Mouse (Mus musculus) hindbrain, embryonic 11.5 days (tissue): ENCODE data around the gene Acr. TPM values are rescaled to one million over a fixed set of nuclear protein-coding genes. Genes with fewer than 3 reads are reported as not detected.
A peak's percentile ranks its signal among the peaks of the same experiment; 100 is the strongest.

Experiments
- ATAC-seq: fragments of 200-750 bp; cut with Nextera tagmentation; 2 replicates; pipeline ENCODE4 v1.8.0; 2017; ENCODE audit warnings: mild to moderate bottlenecking, moderate TSS enrichment, moderate library complexity; ENCODE audit not compliant: low FRiP score
- DNase-seq: peaks from one replicate; pipeline ENCODE4 v3.0.0-alpha.2; 2015; ENCODE audit warnings: low spot score
- H3K27ac ChIP-seq: fragments of 300-500 bp; sonication (generic); 2 replicates; pipeline ENCODE4 v1.5.1; 2014; ENCODE audit warnings: mild to moderate bottlenecking, low read depth, low read length
- H3K27me3 ChIP-seq: fragments of 300-500 bp; sonication (generic); 2 replicates; pipeline ENCODE4 v1.6.1; 2014; ENCODE audit warnings: mild to moderate bottlenecking, low read length, moderate library complexity, mixed read lengths; ENCODE audit not compliant: control insufficient read depth, insufficient read depth
- H3K36me3 ChIP-seq: fragments of 300-500 bp; sonication (generic); 2 replicates; pipeline ENCODE4 v1.6.1; 2014; ENCODE audit warnings: mild to moderate bottlenecking, low read length, moderate library complexity, mixed read lengths; ENCODE audit not compliant: control insufficient read depth, insufficient read depth
- H3K4me1 ChIP-seq: fragments of 300-500 bp; sonication (generic); replicated peaks from 2 replicates; pipeline ENCODE4 v1.6.1; 2014; ENCODE audit warnings: low read length, mixed read lengths; ENCODE audit not compliant: control insufficient read depth, insufficient read depth
- H3K4me2 ChIP-seq: fragments of 300-500 bp; sonication (generic); replicated peaks from 2 replicates; pipeline ENCODE4 v1.6.1; 2014; ENCODE audit warnings: mild to moderate bottlenecking, low read depth, low read length
- H3K4me3 ChIP-seq: fragments of 300-500 bp; sonication (generic); 2 replicates; pipeline ENCODE4 v1.5.1; 2014; ENCODE audit warnings: low read depth, low read length
- H3K9ac ChIP-seq: fragments of 300-500 bp; sonication (generic); 2 replicates; pipeline ENCODE4 v1.6.1; 2014; ENCODE audit warnings: low read depth, low read length
- H3K9me3 ChIP-seq: fragments of 300-500 bp; sonication (generic); 2 replicates; pipeline ENCODE4 v1.6.1; 2016; ENCODE audit warnings: low read length; ENCODE audit not compliant: control insufficient read depth
- WGBS: fragments of 180-500 bp; shearing (Covaris S2); extraction: QIAGEN DNeasy Blood & Tissue Kit; methylation state at CpG from one replicate; pipeline ENCODE4 v1.1.7; 2014; 5-methylcytosine and 5-hydroxymethylcytosine counted together
- polyA plus RNA-seq: library from polyadenylated mRNA; unstranded; fragments of >200 nt; fragmentation: Nextera tagmentation; extraction: Ambion mirVana; gene quantifications from 2 replicates; pipeline ENCODE4 v1.2.1, GENCODE M21; 2014

The Acr gene
- polyA plus RNA-seq, 1 experiment from 2014 or later: 0.76 TPM

DNA sequence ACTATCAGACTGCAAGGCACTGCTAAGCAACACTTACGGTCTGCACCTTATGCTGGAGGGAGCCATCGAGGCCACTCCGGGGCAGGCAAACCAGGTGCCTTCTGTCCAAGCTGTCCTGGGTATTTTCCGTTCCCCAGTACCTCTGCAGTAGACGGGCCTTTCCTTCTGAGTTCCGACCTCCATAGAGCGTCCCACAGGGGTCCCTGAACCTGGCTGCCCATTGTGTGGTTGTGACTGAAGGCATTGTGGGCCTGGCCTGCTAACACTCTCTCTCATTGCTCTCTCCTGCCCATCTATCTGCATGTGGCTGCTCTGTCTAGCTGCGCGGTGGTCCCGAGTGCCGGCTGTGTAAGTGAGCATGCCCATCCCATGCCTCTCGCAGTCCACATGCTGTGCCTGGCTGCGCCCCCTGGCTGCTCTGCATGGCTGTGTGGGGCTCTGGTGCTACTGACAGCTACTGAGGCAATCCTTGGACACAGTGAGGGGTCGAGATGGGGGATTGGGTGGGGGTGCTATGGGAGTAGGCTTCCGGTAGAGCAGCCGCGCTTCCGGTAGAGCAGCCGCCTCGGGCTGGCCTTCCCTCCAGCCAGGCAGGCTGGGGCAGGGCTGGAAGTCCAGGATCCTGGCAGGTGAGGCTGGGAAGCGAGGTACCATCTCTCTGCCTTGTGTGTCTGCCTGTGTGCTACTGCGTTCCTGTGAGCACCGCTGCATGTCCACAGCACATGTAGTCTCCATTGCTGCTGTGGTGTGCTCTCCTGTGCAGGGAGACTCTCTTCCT, 11.5 kb upstream of the Acr start:
- DNase-seq: peak; percentile 57
- H3K27me3 ChIP-seq: peaks cover 34% of the 10 kb centered on the region
- 25% methylated on average over 23 of the region's 23 CpGs for WGBS

DNA sequence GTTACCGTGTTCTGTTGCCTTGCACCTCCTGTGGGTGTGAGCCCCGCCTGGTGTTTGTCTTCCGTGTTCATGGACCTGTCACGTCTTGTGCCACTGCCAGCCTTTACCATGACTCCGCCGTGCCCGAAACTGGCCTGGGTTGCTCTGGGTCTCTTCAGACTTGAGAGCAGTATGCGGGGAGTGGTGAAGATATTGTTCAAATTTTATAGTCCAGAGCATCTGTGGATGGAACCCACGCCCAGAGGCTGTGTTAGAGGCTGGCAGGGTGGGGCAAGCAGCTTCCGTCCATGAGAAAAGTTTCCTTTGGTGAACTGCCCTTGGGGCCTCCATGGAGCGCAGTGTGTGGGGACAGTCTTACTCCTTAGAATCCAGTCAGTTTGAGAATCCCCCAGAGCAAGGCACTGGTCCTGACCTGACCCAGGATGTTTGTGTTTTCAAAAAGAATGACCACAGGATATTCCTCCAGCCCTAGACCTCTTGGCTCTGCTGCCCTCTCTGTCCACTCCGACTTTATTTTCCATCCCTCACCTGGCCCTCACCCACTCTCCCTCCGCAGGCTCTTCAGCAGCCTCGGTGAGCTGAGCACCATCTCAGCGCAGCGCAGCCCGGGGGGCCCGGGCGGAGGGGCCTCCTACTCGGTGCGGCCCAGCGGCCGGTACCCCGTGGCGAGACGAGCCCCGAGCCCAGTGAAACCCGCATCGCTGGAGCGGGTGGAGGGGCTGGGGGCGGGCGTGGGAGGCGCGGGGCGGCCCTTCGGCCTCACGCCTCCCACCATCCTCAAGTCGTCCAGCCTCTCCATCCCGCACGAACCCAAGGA, 10.7 kb upstream of the Acr start:
- Histone ChIP-seq H3K9me3 (no peaks in the 10 kb centered on the region), H3K4me2 (peak overlapping the region; percentile 45), H3K27me3 (peaks cover 34% of the 10 kb centered on the region), H3K36me3 (no peaks in the 10 kb centered on the region), H3K4me1 (peaks cover 11% of the 10 kb centered on the region; the same call in 1 of the 2 replicates), H3K27ac (no peak overlapping the region), H3K9ac (peak overlapping the region; percentile 16; the same call in 1 of the 2 replicates), H3K4me3 (peak overlapping the region; percentile 17; the same call in 1 of the 2 replicates)
- DNase-seq: no peak
- 7% methylated on average over 33 of the region's 40 CpGs for WGBS
- no peak for ATAC-seq

More for the DNA sequence above, 11.5 kb upstream of the Acr start:
- H3K4me2 ChIP-seq: peak overlapping the region; percentile 36
- H3K4me3 ChIP-seq: peak overlapping the region; percentile 2; the same call in 1 of the 2 replicates
- no peak overlapping the region for H3K27ac ChIP-seq
- H3K4me1 ChIP-seq: peaks cover 11% of the 10 kb centered on the region; the same call in 1 of the 2 replicates
- peak; percentile 64 for ATAC-seq
- H3K9me3 ChIP-seq: no peaks in the 10 kb centered on the region
- H3K36me3 ChIP-seq: no peaks in the 10 kb centered on the region
- H3K9ac ChIP-seq: peak overlapping the region; percentile 16

DNA sequence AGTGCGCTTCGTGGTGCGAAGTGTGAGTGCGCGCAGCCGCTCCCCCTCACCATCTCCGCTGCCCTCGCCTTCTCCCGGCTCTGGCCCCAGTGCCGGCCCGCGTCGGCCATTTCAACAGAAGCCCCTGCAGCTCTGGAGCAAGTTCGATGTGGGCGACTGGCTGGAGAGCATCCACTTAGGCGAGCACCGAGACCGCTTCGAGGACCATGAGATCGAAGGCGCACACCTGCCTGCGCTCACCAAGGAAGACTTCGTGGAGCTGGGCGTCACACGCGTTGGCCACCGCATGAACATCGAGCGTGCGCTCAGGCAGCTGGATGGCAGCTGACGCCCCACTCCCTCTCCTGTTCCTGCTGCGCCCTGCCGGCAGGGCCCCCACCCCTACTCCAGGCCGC, 10.1 kb upstream of the Acr start:
- DNase-seq (peak; percentile 26), ATAC-seq (0 out of 2 replicates have a peak, but pooled peaks have one; percentile 15)
- H3K9ac ChIP-seq: no peak overlapping the region
- 5% methylated on average over 34 of the region's 34 CpGs for WGBS
- H3K9me3 ChIP-seq: no peaks in the 10 kb centered on the region
- H3K36me3 ChIP-seq: no peaks in the 10 kb centered on the region
- H3K4me3 ChIP-seq: peak overlapping the region; percentile 17; the same call in 1 of the 2 replicates
- H3K4me1 ChIP-seq: peaks cover 11% of the 10 kb centered on the region; the same call in 1 of the 2 replicates
- peaks cover 34% of the 10 kb centered on the region for H3K27me3 ChIP-seq
- peak overlapping the region; percentile 45 for H3K4me2 ChIP-seq
- H3K27ac ChIP-seq: no peak overlapping the region

DNA sequence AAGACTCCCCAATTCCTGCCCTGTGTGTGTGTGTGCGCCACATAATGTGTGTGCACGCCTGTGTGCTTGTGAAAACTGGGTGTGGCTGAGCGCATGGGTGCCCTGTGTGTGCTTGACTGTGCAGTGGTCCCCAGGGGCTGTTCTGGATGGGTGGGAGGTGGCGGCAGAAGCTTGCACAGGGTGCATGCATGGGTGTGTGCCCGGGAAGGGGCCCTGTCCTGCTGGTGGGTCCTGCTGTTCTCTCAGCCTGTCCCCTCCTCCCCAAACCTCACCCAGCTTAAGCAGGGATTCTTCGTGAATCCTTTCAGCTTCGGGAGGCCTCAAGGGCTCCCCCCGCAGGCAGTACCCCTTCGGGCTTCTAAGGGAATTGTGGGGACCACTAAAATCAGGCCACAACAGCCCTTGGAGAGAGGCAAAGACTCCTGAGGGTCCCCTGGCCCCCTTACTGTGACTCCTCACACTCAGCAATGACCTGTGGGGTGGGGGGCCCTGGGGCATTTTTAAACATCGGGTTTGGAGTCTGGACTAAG, 8.9 kb upstream of the Acr start:
- Histone ChIP-seq H3K27me3 (peaks cover 34% of the 10 kb centered on the region), H3K9ac (no peak overlapping the region), H3K4me1 (peaks cover 11% of the 10 kb centered on the region; the same call in 1 of the 2 replicates), H3K4me2 (no peak overlapping the region), H3K4me3 (no peak overlapping the region), H3K9me3 (no peaks in the 10 kb centered on the region), H3K27ac (no peak overlapping the region), H3K36me3 (no peaks in the 10 kb centered on the region)
- DNase-seq: no peak
- WGBS: 37% methylated on average over 10 of the region's 10 CpGs
- ATAC-seq: no peak

DNA sequence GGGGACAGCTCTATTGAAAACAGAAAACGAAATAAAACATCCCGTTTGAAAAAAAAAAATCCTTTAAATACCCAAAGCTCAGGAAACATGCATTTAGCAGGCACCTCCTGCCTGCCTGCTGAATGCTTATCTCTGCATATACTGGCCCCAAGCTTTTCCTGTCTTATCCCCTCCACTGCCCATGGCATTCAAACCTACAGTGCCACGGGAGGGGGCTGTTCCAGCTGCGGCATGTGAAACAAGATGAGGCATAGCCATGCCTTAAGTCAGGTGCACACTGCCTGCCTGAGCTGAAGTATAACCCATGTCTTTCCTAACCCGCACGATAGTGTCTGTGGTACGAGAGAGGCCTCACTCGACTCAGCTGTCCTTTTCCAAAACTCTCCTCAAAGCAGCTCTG, 4.0 kb downstream of the Acr start:
- 82% methylated on average over 8 of the region's 8 CpGs for WGBS
- H3K9ac ChIP-seq: no peak overlapping the region

DNA sequence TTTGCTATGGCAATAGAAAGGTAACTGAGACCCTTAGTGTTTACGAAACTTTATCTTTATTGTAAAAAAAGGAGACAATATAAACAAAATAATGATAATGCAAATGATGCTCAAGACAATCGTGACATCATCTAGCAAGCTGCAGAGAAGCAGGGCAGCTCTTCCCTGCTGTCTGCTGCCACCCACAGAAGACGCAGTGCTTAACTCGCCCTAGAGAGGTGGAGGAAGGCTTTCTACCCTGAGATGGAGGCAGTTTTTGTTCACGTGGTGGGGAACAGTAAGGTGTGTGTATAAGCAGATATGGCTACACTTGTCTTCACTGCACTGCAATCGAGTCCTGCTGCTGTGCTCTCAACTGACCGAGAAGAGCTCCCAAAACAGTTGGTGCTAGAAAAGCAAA, 14.4 kb downstream of the Acr start:
- Histone ChIP-seq H3K27ac (no peak overlapping the region), H3K36me3 (peaks cover 3% of the 10 kb centered on the region; the same call in 1 of the 2 replicates), H3K9me3 (no peaks in the 10 kb centered on the region), H3K27me3 (no peaks in the 10 kb centered on the region), H3K9ac (no peak overlapping the region), H3K4me3 (no peak overlapping the region), H3K4me2 (no peak overlapping the region), H3K4me1 (no peaks in the 10 kb centered on the region)
- DNase-seq: no peak
- 87% methylated on average over 7 of the region's 7 CpGs for WGBS
- no peak for ATAC-seq

More for the DNA sequence above, 4.0 kb downstream of the Acr start:
- Histone ChIP-seq H3K27ac (no peak overlapping the region), H3K9me3 (no peaks in the 10 kb centered on the region), H3K4me1 (no peaks in the 10 kb centered on the region), H3K4me3 (no peak overlapping the region), H3K36me3 (no peaks in the 10 kb centered on the region), H3K4me2 (no peak overlapping the region), H3K27me3 (no peaks in the 10 kb centered on the region)
- ATAC-seq (no peak), DNase-seq (no peak)

DNA sequence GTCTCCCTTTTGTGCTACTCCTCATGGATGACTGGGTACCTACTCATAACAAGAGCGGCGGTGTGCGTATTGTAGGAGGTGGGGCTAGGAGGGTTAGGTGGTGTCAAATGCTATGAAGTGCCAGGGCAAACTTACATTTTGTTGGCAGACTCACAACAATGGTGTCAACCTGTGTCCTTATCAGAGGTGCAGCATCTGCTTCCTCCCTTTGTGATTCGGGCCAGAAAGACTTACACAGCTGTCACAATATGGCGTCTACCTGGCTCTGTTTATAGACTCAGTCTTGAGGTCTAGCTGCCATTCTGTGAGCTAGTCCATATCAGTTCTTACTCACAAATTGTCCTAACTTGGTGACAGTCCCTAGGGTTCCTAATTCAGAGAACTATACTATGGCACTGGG, 17.0 kb downstream of the Acr start:
- peaks cover 3% of the 10 kb centered on the region for H3K36me3 ChIP-seq
- no peak overlapping the region for H3K4me3 ChIP-seq
- 84% methylated on average over 5 of the region's 5 CpGs for WGBS
- no peak overlapping the region for H3K4me2 ChIP-seq
- no peak overlapping the region for H3K9ac ChIP-seq
- H3K27ac ChIP-seq: no peak overlapping the region
- no peaks in the 10 kb centered on the region for H3K27me3 ChIP-seq
- H3K4me1 ChIP-seq: no peaks in the 10 kb centered on the region
- ATAC-seq (no peak), DNase-seq (no peak)
- no peaks in the 10 kb centered on the region for H3K9me3 ChIP-seq

DNA sequence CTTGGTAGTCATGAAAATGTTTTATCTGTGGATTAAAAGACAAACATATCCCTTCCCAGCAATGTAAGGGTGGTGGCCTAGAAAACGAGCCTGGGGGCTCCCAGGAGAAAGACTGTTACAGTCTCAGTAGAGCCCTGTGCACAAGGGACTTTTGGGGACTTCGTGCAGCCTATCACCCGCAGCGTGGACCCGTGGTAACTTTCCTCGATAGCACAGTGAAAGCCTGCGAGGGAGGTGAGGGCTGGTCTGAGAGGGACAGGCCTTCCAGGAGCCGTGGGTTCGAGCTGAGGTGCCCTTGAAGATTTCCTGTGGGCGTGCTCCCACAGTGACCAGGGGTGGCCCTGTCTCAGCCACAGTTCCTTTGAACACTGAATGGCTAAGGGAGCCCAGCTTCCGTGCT, 17.5 kb downstream of the Acr start:
- Histone ChIP-seq H3K4me3 (no peak overlapping the region), H3K4me1 (no peaks in the 10 kb centered on the region), H3K27ac (no peak overlapping the region), H3K4me2 (no peak overlapping the region), H3K27me3 (no peaks in the 10 kb centered on the region), H3K9me3 (no peaks in the 10 kb centered on the region), H3K36me3 (peaks cover 3% of the 10 kb centered on the region), H3K9ac (no peak overlapping the region)
- ATAC-seq: no peak
- no peak for DNase-seq
- 92% methylated on average over 11 of the region's 11 CpGs for WGBS
